Mouse (Mus musculus): Measurements from ENCODE around the gene Egfl8.

GRCm38 (mm10) chr17:34627943-34628643 is 12.3 kb upstream of the Egfl8 start, which contains the start of gene Ppt2:
- TF ChIP-seq EP300 (IDR thresholded peaks at IDR 0.05) = peak; percentile 52; the same call in 1 of the 2 replicates
- 0 out of 2 replicates have a peak, but pooled peaks have one; percentile 7 for TF ChIP-seq CTCF (IDR thresholded peaks at IDR 0.05)
